Comparison of ENCODE assay signal across 19 mouse cellular contexts in genomic region chr15:100083882-100084281, GRCm38 (mm10). TPM values are rescaled to one million over a fixed set of nuclear protein-coding genes. Genes with fewer than 3 reads are reported as not detected.
DNase-seq lines count a peak whose midpoint lies in the region; ATAC-seq and TF ChIP-seq lines count a peak whose summit lies in the region.
"Had no signal": no experiment of that assay in that cellular context is flagged by ENCODE, and none has a peak within 500 bp of the region (broad histone marks: within the 10 kb centered on the region; RNA-seq: fewer than 3 reads in every experiment).

No protein-coding gene starts in this region.

- DNase-seq in liver, adult 2 months (ENCODE audit: extremely low read depth, low read depth, low spot score), result peak; percentile 29
- DNase-seq in liver, embryonic 11.5 days (ENCODE audit: low spot score), result no peak
- no peak for DNase-seq in stomach, postnatal 0 days (ENCODE audit: low spot score)
- DNase-seq in large intestine, adult 2 months (ENCODE audit: low read depth, low spot score), result peak; percentile 61
- DNase-seq: adrenal gland, postnatal 25 days; cerebellum, adult 11-12 months; cerebellum, postnatal 10 days; gastrocnemius, adult 2 months; heart, postnatal 4 days; kidney, postnatal 36 days; thymus, postnatal 36 days had no signal

- H3K4me1 ChIP-seq in liver, adult 2 months (ENCODE audit: control insufficient read depth, insufficient read depth, low read length), result peaks cover 2% of the 10 kb centered on the region; the same call in 1 of the 2 replicates
- H3K4me1 ChIP-seq in liver, embryonic 11.5 days (replicated peaks; ENCODE audit: control insufficient read depth, insufficient read depth, low read length), result peaks cover 9% of the 10 kb centered on the region; the same call in 1 of the 2 replicates
- peaks cover 13% of the 10 kb centered on the region for H3K4me1 ChIP-seq in stomach, embryonic 15.5 days
- H3K4me1 ChIP-seq in stomach, postnatal 0 days (replicated peaks; ENCODE audit: control insufficient read depth, insufficient read depth), result peaks cover 4% of the 10 kb centered on the region; the same call in 1 of the 2 replicates
- H3K4me1 ChIP-seq in stomach, embryonic 16.5 days (ENCODE audit: control insufficient read depth, insufficient read depth, low read length), result peaks cover 22% of the 10 kb centered on the region
- H3K4me1 ChIP-seq in kidney, embryonic 15.5 days, result peaks cover 51% of the 10 kb centered on the region
- peaks cover 37% of the 10 kb centered on the region for H3K4me1 ChIP-seq in neural tube, embryonic 15.5 days

- H3K9me3 ChIP-seq in liver, embryonic 11.5 days (ENCODE audit: control insufficient read depth, low read length), result no peaks in the 10 kb centered on the region
- no peaks in the 10 kb centered on the region for H3K9me3 ChIP-seq in stomach, embryonic 15.5 days
- no peaks in the 10 kb centered on the region for H3K9me3 ChIP-seq in stomach, postnatal 0 days (ENCODE audit: control insufficient read depth, low read length)
- H3K9me3 ChIP-seq in stomach, embryonic 16.5 days (replicated peaks; ENCODE audit: control insufficient read depth, low read length), result no peaks in the 10 kb centered on the region
- no peaks in the 10 kb centered on the region for H3K9me3 ChIP-seq in kidney, embryonic 15.5 days (replicated peaks)
- no peaks in the 10 kb centered on the region for H3K9me3 ChIP-seq in neural tube, embryonic 15.5 days (replicated peaks)
- H3K9me3 ChIP-seq: heart, embryonic 10.5 days; hindbrain, embryonic 15.5 days; limb, embryonic 15.5 days had no signal

- no peak for TF ChIP-seq EP300 in stomach, postnatal 0 days (optimal IDR thresholded peaks at IDR 0.05)

- H3K27ac ChIP-seq in liver, adult 2 months (replicated peaks; ENCODE audit: insufficient read depth, low read depth, low read length), result no peak overlapping the region
- H3K27ac ChIP-seq in liver, embryonic 11.5 days (ENCODE audit: low read depth, low read length), result no peak overlapping the region
- peak overlapping the region; percentile 57; the same call in 1 of the 2 replicates for H3K27ac ChIP-seq in stomach, embryonic 15.5 days
- H3K27ac ChIP-seq in stomach, postnatal 0 days (replicated peaks), result no peak overlapping the region
- peak overlapping the region; percentile 76 for H3K27ac ChIP-seq in stomach, embryonic 16.5 days (ENCODE audit: low read length)
- H3K27ac ChIP-seq in kidney, embryonic 15.5 days, result no peak overlapping the region
- no peak overlapping the region for H3K27ac ChIP-seq in neural tube, embryonic 15.5 days (replicated peaks)
- H3K27ac ChIP-seq: gastrocnemius, adult 2 months; heart, embryonic 10.5 days; hindbrain, embryonic 15.5 days had no signal

- no peak for TF ChIP-seq CTCF in liver, adult 2 months (IDR thresholded peaks at IDR 0.05; ENCODE audit: low read depth, low read length)
- TF ChIP-seq CTCF in stomach, postnatal 0 days (IDR thresholded peaks at IDR 0.05; ENCODE audit: low read depth), result no peak

- H3K79me2 ChIP-seq in liver, adult 2 months (ENCODE audit: control insufficient read depth, insufficient read depth, low read length), result peaks cover 29% of the 10 kb centered on the region

- no peaks in the 10 kb centered on the region for H3K27me3 ChIP-seq in liver, adult 2 months (ENCODE audit: control insufficient read depth, insufficient read depth, low read length)
- no peaks in the 10 kb centered on the region for H3K27me3 ChIP-seq in liver, embryonic 11.5 days (replicated peaks; ENCODE audit: control insufficient read depth, insufficient read depth, low read length)
- H3K27me3 ChIP-seq in stomach, embryonic 15.5 days (replicated peaks), result no peaks in the 10 kb centered on the region
- H3K27me3 ChIP-seq in stomach, postnatal 0 days (ENCODE audit: control insufficient read depth, insufficient read depth, low read length), result no peaks in the 10 kb centered on the region
- no peaks in the 10 kb centered on the region for H3K27me3 ChIP-seq in stomach, embryonic 16.5 days (ENCODE audit: control insufficient read depth, insufficient read depth, low read length)
- no peaks in the 10 kb centered on the region for H3K27me3 ChIP-seq in kidney, embryonic 15.5 days
- H3K27me3 ChIP-seq in neural tube, embryonic 15.5 days (replicated peaks), result no peaks in the 10 kb centered on the region
- H3K27me3 ChIP-seq: hindbrain, embryonic 15.5 days; limb, embryonic 15.5 days had no signal

- H3K9ac ChIP-seq in liver, adult 2 months (ENCODE audit: low read depth, low read length), result no peak overlapping the region
- no peak overlapping the region for H3K9ac ChIP-seq in liver, embryonic 11.5 days (ENCODE audit: low read depth, low read length)
- no peak overlapping the region for H3K9ac ChIP-seq in stomach, embryonic 15.5 days
- H3K9ac ChIP-seq in stomach, postnatal 0 days (ENCODE audit: low read length), result no peak overlapping the region
- no peak overlapping the region for H3K9ac ChIP-seq in stomach, embryonic 16.5 days (ENCODE audit: low read length)
- H3K9ac ChIP-seq in kidney, embryonic 15.5 days, result no peak overlapping the region
- no peak overlapping the region for H3K9ac ChIP-seq in neural tube, embryonic 15.5 days (replicated peaks)
- H3K9ac ChIP-seq: hindbrain, embryonic 15.5 days; limb, embryonic 15.5 days had no signal

- no peak for ATAC-seq in liver, embryonic 11.5 days (replicated peaks; ENCODE audit: low FRiP score)
- ATAC-seq in stomach, embryonic 15.5 days (ENCODE audit: insufficient read depth, low FRiP score, low read depth), result no peak; the same call in 1 of the 2 replicates
- ATAC-seq in stomach, postnatal 0 days (ENCODE audit: low FRiP score, low TSS enrichment), result no peak
- 0 out of 2 replicates have a peak, but pooled peaks have one; percentile 23 for ATAC-seq in stomach, embryonic 16.5 days (ENCODE audit: insufficient read depth, low FRiP score)
- ATAC-seq in kidney, embryonic 15.5 days (replicated peaks; ENCODE audit: low FRiP score), result no peak
- ATAC-seq in neural tube, embryonic 15.5 days (ENCODE audit: low FRiP score), result no peak
- ATAC-seq: midbrain, embryonic 16.5 days had no signal

- H3K4me3 ChIP-seq in liver, adult 2 months (ENCODE audit: insufficient read depth, low read depth, low read length), result no peak overlapping the region
- H3K4me3 ChIP-seq in liver, embryonic 11.5 days (ENCODE audit: low read depth, low read length), result no peak overlapping the region
- H3K4me3 ChIP-seq in stomach, embryonic 15.5 days (replicated peaks), result no peak overlapping the region
- no peak overlapping the region for H3K4me3 ChIP-seq in stomach, postnatal 0 days (ENCODE audit: low read depth, low read length)
- no peak overlapping the region for H3K4me3 ChIP-seq in stomach, embryonic 16.5 days (replicated peaks; ENCODE audit: low read length)
- H3K4me3 ChIP-seq in kidney, embryonic 15.5 days (replicated peaks), result no peak overlapping the region
- H3K4me3 ChIP-seq in neural tube, embryonic 15.5 days (replicated peaks), result no peak overlapping the region
- H3K4me3 ChIP-seq: gastrocnemius, adult 2 months; heart, embryonic 10.5 days; hindbrain, embryonic 15.5 days; limb, embryonic 15.5 days had no signal

- 34% methylated on average over 6 of the region's 6 CpGs for WGBS in liver, adult 2 months
- 75% methylated on average over 6 of the region's 6 CpGs for WGBS in liver, embryonic 11.5 days
- WGBS in stomach, embryonic 15.5 days, result 56% methylated on average over 6 of the region's 6 CpGs
- 44% methylated on average over 6 of the region's 6 CpGs for WGBS in stomach, postnatal 0 days
- 26% methylated on average over 6 of the region's 6 CpGs for WGBS in large intestine, adult 2 months
- WGBS in stomach, embryonic 16.5 days, result 58% methylated on average over 6 of the region's 6 CpGs
- 49% methylated on average over 6 of the region's 6 CpGs for WGBS in kidney, embryonic 15.5 days
- 75% methylated on average over 6 of the region's 6 CpGs for WGBS in neural tube, embryonic 15.5 days

- H3K4me2 ChIP-seq in liver, embryonic 11.5 days, result no peak overlapping the region
- H3K4me2 ChIP-seq in stomach, embryonic 15.5 days, result no peak overlapping the region
- no peak overlapping the region for H3K4me2 ChIP-seq in stomach, postnatal 0 days (replicated peaks; ENCODE audit: low read depth)
- no peak overlapping the region for H3K4me2 ChIP-seq in stomach, embryonic 16.5 days (ENCODE audit: low read depth, low read length)
- H3K4me2 ChIP-seq in kidney, embryonic 15.5 days, result no peak overlapping the region
- no peak overlapping the region for H3K4me2 ChIP-seq in neural tube, embryonic 15.5 days
- H3K4me2 ChIP-seq: hindbrain, embryonic 15.5 days; limb, embryonic 15.5 days had no signal

- no peak for TF ChIP-seq POLR2A in liver, adult 2 months (IDR thresholded peaks at IDR 0.05; ENCODE audit: extremely low read depth, insufficient read depth, low read length)

- H3K36me3 ChIP-seq in liver, adult 2 months (ENCODE audit: control insufficient read depth, insufficient read depth, low read length), result no peaks in the 10 kb centered on the region
- H3K36me3 ChIP-seq in liver, embryonic 11.5 days (ENCODE audit: control insufficient read depth, insufficient read depth, low read length), result no peaks in the 10 kb centered on the region
- no peaks in the 10 kb centered on the region for H3K36me3 ChIP-seq in stomach, embryonic 15.5 days
- H3K36me3 ChIP-seq in stomach, postnatal 0 days (ENCODE audit: control insufficient read depth, insufficient read depth, low read length), result no peaks in the 10 kb centered on the region
- H3K36me3 ChIP-seq in stomach, embryonic 16.5 days (ENCODE audit: control insufficient read depth, insufficient read depth, low read length), result no peaks in the 10 kb centered on the region
- H3K36me3 ChIP-seq in kidney, embryonic 15.5 days, result no peaks in the 10 kb centered on the region
- H3K36me3 ChIP-seq in neural tube, embryonic 15.5 days, result no peaks in the 10 kb centered on the region
- H3K36me3 ChIP-seq: heart, embryonic 10.5 days; hindbrain, embryonic 15.5 days; limb, embryonic 15.5 days had no signal

RNA-seq across cellular contexts. Expression of gene Dip2b, which starts 45.4 kb away (rescaled TPM):
- 3.1 and 5.3 TPM in 2 replicates for total RNA-seq in liver, adult 2 months (2014; rRNA removed)
- 2.0 TPM in 2 replicates for polyA plus RNA-seq in liver, adult 2 months (2012; rRNA removed)
- polyA plus RNA-seq in liver, embryonic 11.5 days (2014; fragmentation: Nextera tagmentation; extraction: Ambion mirVana), result 10.0 and 10.4 TPM in 2 replicates
- 9.8 and 10.6 TPM in 2 replicates for polyA plus RNA-seq in stomach, embryonic 15.5 days (2015; fragmentation: Nextera tagmentation; extraction: Ambion mirVana)
- 5.2 TPM in 2 replicates for polyA plus RNA-seq in stomach, postnatal 0 days (2015; fragmentation: Nextera tagmentation; extraction: Ambion mirVana)
- 5.8 and 9.4 TPM in 2 replicates for polyA plus RNA-seq in large intestine, adult 2 months (2012; rRNA removed)
- 9.7 and 10.4 TPM in 2 replicates for polyA plus RNA-seq in stomach, embryonic 16.5 days (2015; fragmentation: Nextera tagmentation; extraction: Ambion mirVana)
- polyA plus RNA-seq in kidney, embryonic 15.5 days (2015; fragmentation: Nextera tagmentation; extraction: Ambion mirVana), result 10.4 and 11.6 TPM in 2 replicates
- polyA plus RNA-seq in neural tube, embryonic 15.5 days (2015; fragmentation: Nextera tagmentation; extraction: Ambion mirVana), result 13.8 and 14.0 TPM in 2 replicates

Comparison
In these comparisons a context has a peak if more than half of its experiments do, and no peak if none do; other contexts are left out.
1. DNase-seq: peak in liver, adult 2 months (single experiment) and large intestine, adult 2 months (single experiment); none in liver, embryonic 11.5 days (single experiment) and stomach, postnatal 0 days (single experiment).
2. H3K27ac ChIP-seq: peak in stomach, embryonic 15.5 days (single experiment) and stomach, embryonic 16.5 days (single experiment); none in liver, adult 2 months (single experiment), liver, embryonic 11.5 days (single experiment), stomach, postnatal 0 days (single experiment), kidney, embryonic 15.5 days (single experiment) and neural tube, embryonic 15.5 days (single experiment).